Mouse (Mus musculus): ENCODE measurements at regions not wholly inside any gene's neighbourhood (a gene's known extent, or its start where the extent isn't known, plus 50 kb on each side); places are given as distances from the start of the nearest gene placed in this dataset.
"Not testable (repeated sequence)": the region's sequence is repeated elsewhere in the genome, so short reads cannot be mapped to it uniquely, and the experiment has no call there.

GRCm38 (mm10) chr13:50092537-50092936 lies 157.6 kb downstream of the Gm906 start:
- no peak for DNase-seq (ENCODE audit: extremely low spot score in 1 of 2, low spot score in 1 of 2)

DNA sequence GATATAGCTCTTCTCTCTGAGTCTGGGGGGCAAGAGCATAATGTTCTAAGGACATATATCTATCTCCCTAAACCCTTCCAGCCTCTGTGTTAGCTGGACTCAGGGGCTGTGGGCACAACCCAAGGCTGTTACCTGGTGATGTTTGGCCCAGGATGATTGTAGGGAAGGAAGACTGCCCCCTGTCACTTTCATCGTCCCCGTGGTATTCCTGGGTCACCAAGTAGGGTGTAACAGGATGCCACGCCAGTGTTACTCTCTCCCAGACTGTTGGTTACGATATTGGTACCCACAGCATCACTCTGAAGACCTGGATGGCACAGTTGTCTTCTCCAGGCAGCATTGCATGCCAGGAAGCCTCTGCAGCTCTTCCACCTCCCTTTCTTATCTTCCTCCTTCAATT lies 185.3 kb downstream of the Gm906 start:
- no peak for DNase-seq (ENCODE audit: extremely low spot score in 1 of 2, low spot score in 1 of 2)

- not testable (repeated sequence) for DNase-seq (ENCODE audit: extremely low spot score in 1 of 2, low spot score in 1 of 2)
Measured at GRCm38 (mm10) chr13:50064365-50064764, 185.7 kb downstream of the Gm906 start.

- DNase-seq (ENCODE audit: extremely low spot score in 1 of 2, low spot score in 1 of 2), result not testable (repeated sequence)
Measured at GRCm38 (mm10) chr13:50059676-50060075, 190.4 kb downstream of the Gm906 start.

DNA sequence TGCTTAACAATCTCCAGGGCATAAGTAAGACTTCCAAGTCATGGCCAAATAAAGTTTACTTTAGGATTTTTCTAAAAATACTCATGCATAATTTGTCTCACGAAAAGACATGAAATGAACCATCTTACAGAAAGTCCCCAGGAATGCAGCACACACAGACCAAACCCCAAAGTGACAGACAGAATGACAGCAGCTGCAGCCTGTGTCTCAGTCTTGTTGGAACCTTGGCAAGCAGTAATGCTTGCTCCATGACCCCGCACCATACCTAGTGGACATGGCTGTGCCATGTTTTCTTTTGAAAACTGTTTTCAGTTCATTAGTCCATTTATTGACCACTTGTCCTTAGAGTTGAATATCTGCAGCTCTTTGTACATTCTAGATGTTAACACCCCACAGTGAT lies 191.1 kb downstream of the Gm906 start:
- not testable (repeated sequence) for DNase-seq (ENCODE audit: extremely low spot score in 1 of 2, low spot score in 1 of 2)

DNA sequence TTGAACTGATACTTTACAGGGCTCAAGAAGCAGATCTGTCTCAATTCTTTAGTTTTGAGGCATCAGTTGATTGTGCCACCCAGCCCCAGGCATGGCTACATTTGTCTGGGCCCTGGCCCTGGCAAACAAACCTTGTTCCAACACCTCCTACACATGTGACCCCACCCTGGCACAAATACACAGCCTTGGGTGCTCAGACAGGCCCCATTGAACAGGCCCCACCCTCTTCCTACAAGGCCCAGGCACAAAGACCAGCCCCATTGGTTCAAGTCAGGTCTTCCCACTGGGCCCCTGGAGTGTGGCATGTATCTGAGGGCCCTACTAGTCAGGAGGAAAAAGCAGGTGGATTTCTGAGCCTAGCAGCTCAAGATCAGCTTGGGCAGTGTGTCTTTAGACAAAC lies 198.4 kb downstream of the Gm906 start:
- DNase-seq (ENCODE audit: extremely low spot score in 1 of 2, low spot score in 1 of 2), result not testable (repeated sequence)

DNA sequence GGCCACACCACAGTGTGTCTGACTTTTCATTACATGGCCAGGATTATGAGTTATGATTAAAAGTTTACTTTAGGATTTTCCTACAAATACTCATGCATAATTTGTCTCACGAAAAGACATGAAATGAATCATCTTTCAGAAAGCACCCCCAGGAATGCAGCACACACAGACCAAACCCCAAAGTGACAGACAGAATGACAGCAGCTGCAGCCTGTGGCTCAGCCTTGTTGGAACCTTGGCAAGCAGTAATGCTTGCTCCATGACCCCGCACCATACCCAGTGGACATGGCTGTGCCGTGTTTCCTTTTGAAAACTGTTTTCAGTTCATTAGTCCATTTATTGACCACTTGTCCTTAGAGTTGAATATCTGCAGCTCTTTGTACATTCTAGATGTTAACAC lies 199.0 kb downstream of the Gm906 start:
- not testable (repeated sequence) for DNase-seq (ENCODE audit: extremely low spot score in 1 of 2, low spot score in 1 of 2)

DNA sequence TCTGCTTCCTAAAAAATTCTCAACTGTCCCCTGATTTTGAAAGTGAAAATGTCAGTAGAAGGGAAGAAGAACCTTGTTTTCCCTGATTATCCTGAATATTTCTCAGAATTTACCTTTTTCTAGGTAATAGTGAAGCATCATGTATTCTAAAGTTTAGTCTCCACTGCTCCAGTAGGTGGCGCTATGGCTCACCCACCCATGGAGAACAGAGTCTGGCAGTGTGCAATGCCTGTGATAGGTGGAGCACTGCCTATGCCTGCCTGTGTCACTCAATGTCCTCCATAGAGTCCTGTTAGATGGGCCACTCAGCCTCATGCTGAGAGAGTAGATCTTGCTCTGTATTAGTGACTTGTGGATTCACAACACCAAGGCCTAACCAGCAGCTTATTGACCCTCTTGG lies 218.4 kb downstream of the Gm906 start:
- no peak for DNase-seq (ENCODE audit: extremely low spot score in 1 of 2, low spot score in 1 of 2)

- DNase-seq (ENCODE audit: extremely low spot score in 1 of 2, low spot score in 1 of 2), result not testable (repeated sequence)
Measured at GRCm38 (mm10) chr13:50007730-50008129, 208.9 kb upstream of the Gm30302 start.

DNA sequence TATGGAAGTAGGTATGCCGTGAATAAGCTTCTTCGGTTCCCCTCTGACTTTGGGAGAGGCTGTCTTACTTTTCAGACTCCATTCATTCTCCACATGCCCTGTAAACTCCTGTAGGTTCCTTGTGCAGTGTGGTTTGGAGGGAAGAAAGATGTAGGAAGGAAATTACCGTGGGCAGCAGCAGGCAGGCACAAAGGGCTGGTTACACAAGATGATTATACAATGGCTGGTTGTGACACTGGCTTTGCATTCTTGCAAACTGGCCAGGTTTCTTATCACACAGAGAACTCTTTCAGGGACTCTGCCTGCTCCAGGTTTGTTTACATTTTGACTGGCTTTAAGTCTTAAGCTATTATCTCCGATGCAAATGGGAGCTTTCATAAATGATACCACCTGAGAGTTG lies 167.3 kb upstream of the Gm30302 start:
- not testable (repeated sequence) for DNase-seq (ENCODE audit: extremely low spot score in 1 of 2, low spot score in 1 of 2)

DNA sequence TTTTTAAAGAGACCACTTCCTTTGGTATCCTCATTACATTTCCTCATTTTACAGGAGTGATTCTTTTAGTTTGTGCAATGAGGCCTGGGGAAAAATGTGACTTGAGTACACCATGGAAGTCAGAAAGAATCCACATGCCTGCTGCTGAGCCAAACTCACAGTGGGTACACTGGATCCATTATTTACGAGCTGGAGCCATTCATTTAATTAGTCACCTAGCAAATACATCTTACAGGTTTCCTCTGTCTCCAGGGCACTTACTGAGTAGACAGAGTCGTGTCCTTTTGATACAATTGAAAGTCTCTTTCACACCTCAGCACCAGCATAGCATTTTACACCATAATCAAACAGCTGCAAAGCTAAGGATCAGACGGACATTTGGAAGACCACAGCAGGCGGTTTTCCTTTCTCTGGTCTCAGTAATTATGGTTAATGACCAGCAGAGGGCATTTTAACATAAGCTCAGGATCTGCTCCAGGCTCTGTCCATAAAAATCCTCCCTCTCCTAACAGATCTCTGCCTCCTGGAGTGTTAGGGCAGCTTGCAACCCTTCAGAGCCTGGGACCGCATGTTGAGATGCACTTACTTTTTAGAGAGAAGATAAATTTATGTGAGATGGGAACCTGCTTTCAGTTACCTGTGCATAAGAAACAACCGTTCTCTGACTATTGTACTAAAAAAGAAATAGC lies 159.3 kb upstream of the Gm30302 start:
- DNase-seq (ENCODE audit: extremely low spot score in 1 of 2, low spot score in 1 of 2), result peak in 1 of 2 experiments; percentile 8

DNA sequence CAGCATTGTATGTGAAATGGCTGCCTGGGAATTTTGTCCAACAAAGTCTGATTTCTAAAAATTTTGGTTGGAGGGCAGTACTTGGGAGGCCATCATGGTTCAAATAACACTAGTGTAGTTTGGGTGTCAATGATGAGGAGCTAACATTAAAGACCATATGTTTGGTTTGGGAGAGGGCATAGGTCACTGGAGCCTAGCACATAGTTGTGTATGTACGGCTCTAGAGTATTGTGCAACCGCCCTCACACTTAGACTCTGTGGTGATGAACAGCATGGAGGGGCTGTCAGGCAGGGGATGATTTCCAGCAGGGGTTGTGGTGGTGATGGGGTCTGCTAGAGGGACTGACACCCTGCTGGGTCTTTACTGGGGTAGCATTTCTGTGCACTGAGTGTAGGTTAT lies 117.0 kb upstream of the Gm30302 start:
- no peak for DNase-seq (ENCODE audit: extremely low spot score in 1 of 2, low spot score in 1 of 2)
